Mouse (Mus musculus): ENCODE data around the gene Upf1. TPM values are rescaled to one million over a fixed set of nuclear protein-coding genes. Genes with fewer than 3 reads are reported as not detected.

Gene Upf1
- 3.2 and 4.4 TPM in 2 replicates for polyA plus RNA-seq (2021; fragmentation: Nextera tagmentation)
- long read RNA-seq, experiment 1, partial matches to known transcripts = 5 of 6 reads
- long read RNA-seq, experiment 1, other reads (novel, unspliced or antisense) = 1 of 6 reads
- long read RNA-seq, experiment 2, partial matches to known transcripts = 8 of 8 reads
- long read RNA-seq, experiment 2, other reads (novel, unspliced or antisense) = 0 of 8 reads

GRCm38 (mm10) chr8:70353194-70353817, at the start of gene Upf1:
Upf1 (minus strand) TSS chr8:70353278.

GRCm38 (mm10) chr8:70373397-70374317, 20.6 kb upstream of the Upf1 start, which contains the start of gene Comp:
Comp (plus strand) TSS chr8:70373558.

GRCm38 (mm10) chr8:70329124-70329834, 23.8 kb downstream of the Upf1 start, which contains the start of gene Gdf1:
Gdf1 (plus strand) TSS chr8:70329817.

GRCm38 (mm10) chr8:70315624-70316510, 37.2 kb downstream of the Upf1 start, which contains the start of gene Cers1:
Cers1 (plus strand) TSS chr8:70315775.

GRCm38 (mm10) chr8:70302358-70302890, 50.7 kb downstream of the Upf1 start, which contains the start of the genes Ddx49 and Cope:
Ddx49 (minus strand) TSS chr8:70302489.
Cope (plus strand) TSS chr8:70302518.

GRCm38 (mm10) chr8:70282603-70283135, 70.4 kb downstream of the Upf1 start, which contains the start of gene Homer3:
Homer3 (plus strand) TSS chr8:70282827.

Other genes starting within 250 kb of the Upf1 start
- 121 and 139 TPM in 2 replicates for gene Ncan, start 232.4 kb downstream of the Upf1 start, polyA plus RNA-seq (2021; fragmentation: Nextera tagmentation)
- 40.4 and 41.6 TPM in 2 replicates for gene Nr2c2ap, start 221.9 kb downstream of the Upf1 start, polyA plus RNA-seq (2021; fragmentation: Nextera tagmentation)
- 13.6 and 15.3 TPM in 2 replicates for gene Rfxank, start 214.1 kb downstream of the Upf1 start, polyA plus RNA-seq (2021; fragmentation: Nextera tagmentation)
- gene Borcs8, start 213.8 kb downstream of the Upf1 start, polyA plus RNA-seq (2021; fragmentation: Nextera tagmentation) = 101 and 107 TPM in 2 replicates
- 0.30 and 0.31 TPM in 2 replicates for gene Mef2b, start 213.6 kb downstream of the Upf1 start, polyA plus RNA-seq (2021; fragmentation: Nextera tagmentation)
- gene Tmem161a, start 180.9 kb downstream of the Upf1 start, polyA plus RNA-seq (2021; fragmentation: Nextera tagmentation) = 27.1 and 27.6 TPM in 2 replicates
- gene Slc25a42, start 141.0 kb downstream of the Upf1 start, polyA plus RNA-seq (2021; fragmentation: Nextera tagmentation) = 11.8 and 13.3 TPM in 2 replicates
- 28.9 and 29.7 TPM in 2 replicates for gene Sugp2, start 119.1 kb downstream of the Upf1 start, polyA plus RNA-seq (2021; fragmentation: Nextera tagmentation)
- 32.8 and 33.6 TPM in 2 replicates for gene Armc6, start 118.8 kb downstream of the Upf1 start, polyA plus RNA-seq (2021; fragmentation: Nextera tagmentation)
- 20.5 and 21.9 TPM in 2 replicates for gene Homer3, start 70.5 kb downstream of the Upf1 start, polyA plus RNA-seq (2021; fragmentation: Nextera tagmentation)
- gene Ddx49, start 50.8 kb downstream of the Upf1 start, polyA plus RNA-seq (2021; fragmentation: Nextera tagmentation) = 20.1 and 21.0 TPM in 2 replicates
- gene Cope, start 50.8 kb downstream of the Upf1 start, polyA plus RNA-seq (2021; fragmentation: Nextera tagmentation) = 343 and 361 TPM in 2 replicates
- 110 and 121 TPM in 2 replicates for gene Cers1, start 37.5 kb downstream of the Upf1 start, polyA plus RNA-seq (2021; fragmentation: Nextera tagmentation)
- gene Gdf1, start 23.5 kb downstream of the Upf1 start, polyA plus RNA-seq (2021; fragmentation: Nextera tagmentation) = 10.7 and 14.1 TPM in 2 replicates
- gene Comp, start 20.3 kb upstream of the Upf1 start, polyA plus RNA-seq (2021; fragmentation: Nextera tagmentation) = 0.44 TPM in 1 of 2 replicates, not detected in the other
- 113 and 155 TPM in 2 replicates for gene Crtc1, start 86.3 kb upstream of the Upf1 start, polyA plus RNA-seq (2021; fragmentation: Nextera tagmentation)
- gene Klhl26, start 123.7 kb upstream of the Upf1 start, polyA plus RNA-seq (2021; fragmentation: Nextera tagmentation) = 38.9 and 40.2 TPM in 2 replicates
- 591 and 736 TPM in 2 replicates for gene Tmem59l, start 134.1 kb upstream of the Upf1 start, polyA plus RNA-seq (2021; fragmentation: Nextera tagmentation)
- gene Crlf1, start 139.9 kb upstream of the Upf1 start, polyA plus RNA-seq (2021; fragmentation: Nextera tagmentation) = 9.9 and 12.1 TPM in 2 replicates
- gene Rex1bd, start 153.5 kb upstream of the Upf1 start, polyA plus RNA-seq (2021; fragmentation: Nextera tagmentation) = 265 and 282 TPM in 2 replicates
- 5,013 and 5,525 TPM in 2 replicates for gene Uba52, start 157.5 kb upstream of the Upf1 start, polyA plus RNA-seq (2021; fragmentation: Nextera tagmentation)
- 325 and 337 TPM in 2 replicates for gene Fkbp8, start 174.4 kb upstream of the Upf1 start, polyA plus RNA-seq (2021; fragmentation: Nextera tagmentation)
- 62.6 and 69.8 TPM in 2 replicates for gene Kxd1, start 174.7 kb upstream of the Upf1 start, polyA plus RNA-seq (2021; fragmentation: Nextera tagmentation)
- gene Ell, start 186.2 kb upstream of the Upf1 start, polyA plus RNA-seq (2021; fragmentation: Nextera tagmentation) = 5.2 and 5.7 TPM in 2 replicates
- gene Isyna1, start 241.1 kb upstream of the Upf1 start, polyA plus RNA-seq (2021; fragmentation: Nextera tagmentation) = 35.8 and 42.8 TPM in 2 replicates